Mouse (Mus musculus) brain, embryonic 14.5 days (tissue): ENCODE results near the gene Ndufa13.

Source experiments
- CTCF ChIP-seq: fragments of 200-500 bp; IDR thresholded peaks from 2 replicates; pipeline ENCODE4 v1.5.1; 2012; ENCODE audit warnings: inconsistent platforms, mild to moderate bottlenecking, moderate library complexity, borderline replicate concordance; ENCODE audit not compliant: insufficient read depth, insufficient read length; ENCODE audit errors: extremely low read depth
- POLR2A ChIP-seq: fragments of 200-500 bp; IDR thresholded peaks from 2 replicates; pipeline ENCODE4 v1.6.1; 2012; ENCODE audit warnings: mild to moderate bottlenecking, inconsistent platforms, borderline replicate concordance; ENCODE audit not compliant: poor library complexity, insufficient read depth, insufficient read length, severe bottlenecking; ENCODE audit errors: extremely low read depth

DNA sequence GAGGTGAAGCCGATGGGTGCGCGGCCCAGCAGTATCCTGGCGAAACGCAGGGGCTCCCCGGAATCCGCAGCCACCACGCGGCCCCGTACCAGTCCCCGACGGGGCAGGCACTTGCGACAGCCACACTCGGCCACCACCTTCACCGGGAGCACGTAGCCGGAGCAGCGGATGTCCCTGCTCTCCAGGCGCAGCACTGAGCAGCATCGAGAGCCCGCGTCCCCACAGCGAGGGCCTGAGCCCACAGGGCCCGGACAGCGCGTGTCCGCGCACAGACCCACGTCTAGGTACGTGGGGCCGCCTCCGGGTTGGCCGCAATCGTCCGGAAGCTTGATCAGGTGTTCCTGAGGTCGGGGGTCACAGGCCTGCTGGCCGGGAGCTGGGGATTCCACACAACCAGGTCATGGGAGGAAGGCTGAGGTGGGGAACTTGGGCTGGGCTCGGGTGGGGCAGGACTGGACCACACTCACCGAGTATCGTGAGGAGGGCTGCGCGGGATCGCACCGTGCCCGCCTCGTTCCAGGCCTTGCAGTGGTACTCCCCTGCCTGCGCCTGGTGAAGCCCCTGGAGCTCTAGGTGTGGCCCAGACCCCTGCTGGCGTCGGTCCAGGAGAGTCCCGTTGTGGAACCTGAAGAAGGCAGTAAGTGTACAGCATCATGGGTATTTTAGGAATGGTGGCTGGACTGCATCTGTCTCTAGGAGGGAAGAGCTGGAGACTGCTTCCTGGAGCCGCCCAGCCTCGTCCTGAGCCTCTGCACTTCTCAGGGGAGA lies 19.3 kb downstream of the Ndufa13 start:
- TF ChIP-seq POLR2A: no peak
- no peak for TF ChIP-seq CTCF
